Mouse (Mus musculus) thymus, adult 2 months (tissue): ENCODE measurements around the gene Opn3.

Experiments
- CTCF ChIP-seq: fragments of 200-500 bp; IDR thresholded peaks from 2 replicates; pipeline ENCODE4 v1.5.1; 2012; ENCODE audit warnings: mild to moderate bottlenecking, control low read depth, low read length, moderate library complexity, borderline replicate concordance; ENCODE audit not compliant: control insufficient read depth, poor library complexity, insufficient read depth; ENCODE audit errors: extremely low read depth
- POLR2A ChIP-seq: fragments of 200-500 bp; IDR thresholded peaks from 2 replicates; pipeline ENCODE4 v1.6.1; 2012; ENCODE audit warnings: mild to moderate bottlenecking, low read length, control low read depth, moderate library complexity; ENCODE audit not compliant: control insufficient read depth, poor library complexity, insufficient read depth; ENCODE audit errors: extremely low read depth

DNA sequence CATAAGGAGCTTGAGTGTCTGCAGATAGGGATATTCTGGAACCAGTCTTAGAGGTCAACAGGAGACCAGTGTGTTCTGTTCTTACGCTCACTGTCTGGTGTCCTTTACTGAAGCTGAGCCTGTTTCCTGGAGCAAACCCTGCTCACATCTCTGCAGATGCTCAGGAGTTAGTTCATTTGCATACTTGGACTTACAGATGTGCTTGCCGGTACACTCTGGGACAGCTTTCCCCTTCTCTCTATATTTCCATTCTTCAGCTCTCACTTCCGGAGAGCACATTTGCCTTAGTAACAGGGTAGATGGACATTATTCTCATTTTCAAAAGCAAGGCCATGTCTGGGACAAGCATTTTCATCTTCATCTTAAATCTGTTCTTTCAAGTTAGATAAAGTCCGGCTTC, 44.0 kb downstream of the Opn3 start:
- no peak for TF ChIP-seq CTCF
- no peak for TF ChIP-seq POLR2A
